Mouse (Mus musculus): ENCODE measurements around the gene Psg20.

- TF ChIP-seq GATA1 (IDR thresholded peaks at IDR 0.05; ENCODE audit: borderline replicate concordance, low read length), result no peak
- no peak for TF ChIP-seq FLI1 (IDR thresholded peaks at IDR 0.05; ENCODE audit: low read length)
These were observed 47.1 kb upstream of the Psg20 start for GRCm38 (mm10) chr7:18733111-18733510.
